Mouse (Mus musculus) stomach, embryonic 16.5 days (tissue): ENCODE data around the gene Bub1b. TPM values are rescaled to one million over a fixed set of nuclear protein-coding genes. Genes with fewer than 3 reads are reported as not detected.

ENCODE experiments used
- ATAC-seq: fragments of 200-750 bp; cut with Nextera tagmentation; 2 replicates; pipeline ENCODE4 v1.8.0; 2017; ENCODE audit warnings: moderate number of reproducible peaks, moderate TSS enrichment; ENCODE audit not compliant: insufficient read depth, low FRiP score
- H3K27ac ChIP-seq: fragments of 300-500 bp; sonication (generic); 2 replicates; pipeline ENCODE4 v1.5.1; 2014; ENCODE audit warnings: low read length
- H3K27me3 ChIP-seq: fragments of 300-500 bp; sonication (generic); 2 replicates; pipeline ENCODE4 v1.6.1; 2014; ENCODE audit warnings: low read length, control low read depth, mixed read lengths; ENCODE audit not compliant: control insufficient read depth, insufficient read depth
- H3K36me3 ChIP-seq: fragments of 300-500 bp; sonication (generic); 2 replicates; pipeline ENCODE4 v1.6.1; 2014; ENCODE audit warnings: low read length; ENCODE audit not compliant: control insufficient read depth, insufficient read depth
- H3K4me1 ChIP-seq: fragments of 300-500 bp; sonication (generic); 2 replicates; pipeline ENCODE4 v1.6.1; 2014; ENCODE audit warnings: low read length, control low read depth, mixed read lengths; ENCODE audit not compliant: control insufficient read depth, insufficient read depth
- H3K4me2 ChIP-seq: fragments of 300-500 bp; sonication (generic); 2 replicates; pipeline ENCODE4 v1.6.1; 2014; ENCODE audit warnings: low read depth, low read length, mixed read lengths
- H3K4me3 ChIP-seq: fragments of 300-500 bp; sonication (generic); replicated peaks from 2 replicates; pipeline ENCODE4 v1.5.1; 2014; ENCODE audit warnings: mild to moderate bottlenecking, low read length
- H3K9ac ChIP-seq: fragments of 300-500 bp; sonication (generic); 2 replicates; pipeline ENCODE4 v1.6.1; 2014; ENCODE audit warnings: low read length
- H3K9me3 ChIP-seq: fragments of 300-500 bp; sonication (generic); replicated peaks from 2 replicates; pipeline ENCODE4 v1.6.1; 2016; ENCODE audit warnings: low read length, control low read depth; ENCODE audit not compliant: control insufficient read depth
- whole genome bisulfite sequencing: fragments of 180-500 bp; shearing (Covaris S2); extraction: QIAGEN DNeasy Blood & Tissue Kit; methylation state at CpG from one replicate; pipeline ENCODE4 v1.1.7; 2014; 5-methylcytosine and 5-hydroxymethylcytosine counted together
- polyA plus RNA-seq: library from polyadenylated mRNA; unstranded; fragments of >200 nt; fragmentation: Nextera tagmentation; extraction: Ambion mirVana; gene quantifications from 2 replicates; pipeline ENCODE4 v1.2.1, GENCODE M21; 2015

Gene Bub1b
- polyA plus RNA-seq, 1 experiment from 2014 or later = 67.4 TPM

- Histone ChIP-seq H3K4me3 (no peak overlapping the region), H3K9me3 (no peaks in the 10 kb centered on the region), H3K27ac (no peak overlapping the region), H3K4me2 (no peak overlapping the region), H3K27me3 (no peaks in the 10 kb centered on the region), H3K4me1 (no peaks in the 10 kb centered on the region), H3K36me3 (no peaks in the 10 kb centered on the region), H3K9ac (no peak overlapping the region)
- no peak for ATAC-seq
- WGBS = 83% methylated on average over 8 of the region's 8 CpGs
Observed at GRCm38 (mm10) chr2:118567179-118567578, 30.8 kb upstream of the Bub1b start.

GRCm38 (mm10) chr2:118570939-118571338, 27.1 kb upstream of the Bub1b start:
- H3K9me3 ChIP-seq = no peaks in the 10 kb centered on the region
- WGBS = 83% methylated on average over 2 of the region's 2 CpGs
- H3K27ac ChIP-seq = no peak overlapping the region

GRCm38 (mm10) chr2:118572183-118572836, 25.7 kb upstream of the Bub1b start:
- Histone ChIP-seq H3K27me3 (no peaks in the 10 kb centered on the region), H3K4me1 (no peaks in the 10 kb centered on the region), H3K4me3 (no peak overlapping the region), H3K9me3 (no peaks in the 10 kb centered on the region), H3K9ac (no peak overlapping the region), H3K27ac (no peak overlapping the region), H3K36me3 (no peaks in the 10 kb centered on the region), H3K4me2 (no peak overlapping the region)
- ATAC-seq = no peak
- WGBS = 79% methylated on average over 8 of the region's 9 CpGs

More at GRCm38 (mm10) chr2:118570939-118571338, 27.1 kb upstream of the Bub1b start:
- no peak overlapping the region for H3K4me3 ChIP-seq
- no peaks in the 10 kb centered on the region for H3K4me1 ChIP-seq
- no peak overlapping the region for H3K4me2 ChIP-seq
- no peaks in the 10 kb centered on the region for H3K27me3 ChIP-seq
- H3K36me3 ChIP-seq = no peaks in the 10 kb centered on the region
- no peak for ATAC-seq
- H3K9ac ChIP-seq = no peak overlapping the region

- H3K9ac ChIP-seq = no peak overlapping the region
- H3K27ac ChIP-seq = no peak overlapping the region
- H3K36me3 ChIP-seq = no peaks in the 10 kb centered on the region
- H3K4me2 ChIP-seq = no peak overlapping the region
- ATAC-seq = no peak
- WGBS = 57% methylated on average over 3 of the region's 3 CpGs
- no peaks in the 10 kb centered on the region for H3K4me1 ChIP-seq
- no peaks in the 10 kb centered on the region for H3K9me3 ChIP-seq
- H3K4me3 ChIP-seq = no peak overlapping the region
- H3K27me3 ChIP-seq = no peaks in the 10 kb centered on the region
Observed at GRCm38 (mm10) chr2:118573135-118573534, 24.9 kb upstream of the Bub1b start.

GRCm38 (mm10) chr2:118586013-118586412, 12.0 kb upstream of the Bub1b start:
- no peaks in the 10 kb centered on the region for H3K4me1 ChIP-seq
- WGBS = 20% methylated on average over 5 of the region's 5 CpGs
- no peaks in the 10 kb centered on the region for H3K27me3 ChIP-seq
- H3K4me2 ChIP-seq = no peak overlapping the region
- H3K9ac ChIP-seq = no peak overlapping the region
- H3K4me3 ChIP-seq = no peak overlapping the region
- H3K27ac ChIP-seq = no peak overlapping the region
- ATAC-seq = peak; percentile 63; the same call in 1 of the 2 replicates
- H3K36me3 ChIP-seq = no peaks in the 10 kb centered on the region
- no peaks in the 10 kb centered on the region for H3K9me3 ChIP-seq

- WGBS = 70% methylated on average over 3 of the region's 3 CpGs
Observed at GRCm38 (mm10) chr2:118587686-118588085, 10.3 kb upstream of the Bub1b start.

GRCm38 (mm10) chr2:118591083-118591482, 6.9 kb upstream of the Bub1b start:
- no peaks in the 10 kb centered on the region for H3K36me3 ChIP-seq
- H3K27ac ChIP-seq = no peak overlapping the region
- no peaks in the 10 kb centered on the region for H3K27me3 ChIP-seq
- no peak overlapping the region for H3K4me2 ChIP-seq
- no peak overlapping the region for H3K4me3 ChIP-seq
- ATAC-seq = no peak
- H3K4me1 ChIP-seq = no peaks in the 10 kb centered on the region
- no peaks in the 10 kb centered on the region for H3K9me3 ChIP-seq
- WGBS = 87% methylated on average over 4 of the region's 4 CpGs
- no peak overlapping the region for H3K9ac ChIP-seq

More at GRCm38 (mm10) chr2:118587686-118588085, 10.3 kb upstream of the Bub1b start:
- no peak for ATAC-seq
- no peak overlapping the region for H3K27ac ChIP-seq
- no peaks in the 10 kb centered on the region for H3K36me3 ChIP-seq
- no peaks in the 10 kb centered on the region for H3K27me3 ChIP-seq
- no peaks in the 10 kb centered on the region for H3K9me3 ChIP-seq
- no peak overlapping the region for H3K4me2 ChIP-seq
- no peaks in the 10 kb centered on the region for H3K4me1 ChIP-seq
- no peak overlapping the region for H3K9ac ChIP-seq
- no peak overlapping the region for H3K4me3 ChIP-seq

GRCm38 (mm10) chr2:118599087-118599486, 1.1 kb downstream of the Bub1b start:
- no peaks in the 10 kb centered on the region for H3K9me3 ChIP-seq
- no peak overlapping the region for H3K27ac ChIP-seq
- peaks cover 9% of the 10 kb centered on the region; the same call in 1 of the 2 replicates for H3K36me3 ChIP-seq
- H3K4me3 ChIP-seq = peak overlapping the region; percentile 79
- 41% methylated on average over 5 of the region's 5 CpGs for WGBS
- H3K4me1 ChIP-seq = peaks cover 16% of the 10 kb centered on the region; the same call in 1 of the 2 replicates
- H3K9ac ChIP-seq = peak overlapping the region; percentile 78
- no peaks in the 10 kb centered on the region for H3K27me3 ChIP-seq
- H3K4me2 ChIP-seq = peak overlapping the region; percentile 74
- no peak for ATAC-seq

- 89% methylated on average over 18 of the region's 18 CpGs for WGBS
- H3K27ac ChIP-seq = no peak overlapping the region
- no peak overlapping the region for H3K9ac ChIP-seq
- H3K27me3 ChIP-seq = no peaks in the 10 kb centered on the region
- no peak overlapping the region for H3K4me2 ChIP-seq
- no peak overlapping the region for H3K4me3 ChIP-seq
- peaks cover 21% of the 10 kb centered on the region for H3K36me3 ChIP-seq
- ATAC-seq = no peak
- peaks cover 16% of the 10 kb centered on the region; the same call in 1 of the 2 replicates for H3K4me1 ChIP-seq
- H3K9me3 ChIP-seq = no peaks in the 10 kb centered on the region
Observed at GRCm38 (mm10) chr2:118601599-118602263, 3.7 kb downstream of the Bub1b start.
